Mouse (Mus musculus): ENCODE results near the gene Prkce.

- TF ChIP-seq CTCF (IDR thresholded peaks at IDR 0.05; ENCODE audit: low read depth, low read length) (no peak), TAL1 (conservative IDR thresholded peaks at IDR 0.05; ENCODE audit: low read depth, low read length) (no peak)
These were observed 67.1 kb downstream of the Prkce start for GRCm38 (mm10) chr17:86234587-86235150.

Data from G1E (cell line).